Mouse (Mus musculus): ENCODE measurements around the gene Lrp1. TPM values are rescaled to one million over a fixed set of nuclear protein-coding genes. Genes with fewer than 3 reads are reported as not detected.

Gene Lrp1
- total and polyA plus RNA-seq, 3 experiments: 74.0 to 83.7 (median 79.5) TPM

- H3K79me2 ChIP-seq (replicated peaks; ENCODE audit: control insufficient read depth, insufficient read depth, low read length): no peaks in the 10 kb centered on the region
- intact Hi-C loops (cut with DNase I): no loop called here
- no peaks in the 10 kb centered on the region for H3K36me3 ChIP-seq (ENCODE audit: control insufficient read depth, insufficient read depth, low read length)
- peak overlapping the region; percentile 20; the same call in 1 of the 2 replicates for H3K27ac ChIP-seq
- no peak for TF ChIP-seq EP300 (IDR thresholded peaks at IDR 0.05; ENCODE audit: insufficient read depth, low read depth, low read length)
- TF ChIP-seq CTCF (IDR thresholded peaks at IDR 0.05): no peak
- TF ChIP-seq POLR2A (IDR thresholded peaks at IDR 0.05; ENCODE audit: insufficient read depth, low read depth, low read length): no peak
- H3K4me3 ChIP-seq: no peak overlapping the region
- no peaks in the 10 kb centered on the region for H3K27me3 ChIP-seq (ENCODE audit: control insufficient read depth, insufficient read depth, low read length)
- DNase-seq: no peak
- WGBS: 73% methylated on average over 30 of the region's 30 CpGs
- peaks cover 22% of the 10 kb centered on the region for H3K4me1 ChIP-seq (ENCODE audit: control insufficient read depth, insufficient read depth, low read length)
- H3K9ac ChIP-seq (ENCODE audit: low read depth, low read length): no peak overlapping the region
Observed at GRCm38 (mm10) chr10:127594930-127595715, 25.8 kb downstream of the Lrp1 start.

GRCm38 (mm10) chr10:127594405-127594804 lies 26.5 kb downstream of the Lrp1 start:
- H3K27ac ChIP-seq: peak overlapping the region; percentile 20; the same call in 1 of the 2 replicates
- H3K4me1 ChIP-seq (ENCODE audit: control insufficient read depth, insufficient read depth, low read length): peaks cover 18% of the 10 kb centered on the region
- H3K36me3 ChIP-seq (ENCODE audit: control insufficient read depth, insufficient read depth, low read length): no peaks in the 10 kb centered on the region
- peak in 1 of 2 experiments; percentile 66 for DNase-seq
- H3K27me3 ChIP-seq (ENCODE audit: control insufficient read depth, insufficient read depth, low read length): no peaks in the 10 kb centered on the region
- WGBS: 52% methylated on average over 8 of the region's 8 CpGs
- TF ChIP-seq CTCF (IDR thresholded peaks at IDR 0.05) (no peak), POLR2A (IDR thresholded peaks at IDR 0.05; ENCODE audit: insufficient read depth, low read depth, low read length) (no peak), EP300 (IDR thresholded peaks at IDR 0.05; ENCODE audit: insufficient read depth, low read depth, low read length) (no peak)
- H3K4me3 ChIP-seq: no peak overlapping the region
- H3K9ac ChIP-seq (ENCODE audit: low read depth, low read length): no peak overlapping the region
- no peaks in the 10 kb centered on the region for H3K79me2 ChIP-seq (replicated peaks; ENCODE audit: control insufficient read depth, insufficient read depth, low read length)
- intact Hi-C loops (cut with DNase I): no loop called here

GRCm38 (mm10) chr10:127592850-127593249 lies 28.1 kb downstream of the Lrp1 start:
- no peak overlapping the region for H3K9ac ChIP-seq (ENCODE audit: low read depth, low read length)
- no peaks in the 10 kb centered on the region for H3K79me2 ChIP-seq (replicated peaks; ENCODE audit: control insufficient read depth, insufficient read depth, low read length)
- TF ChIP-seq CTCF (IDR thresholded peaks at IDR 0.05) (no peak), EP300 (IDR thresholded peaks at IDR 0.05; ENCODE audit: insufficient read depth, low read depth, low read length) (no peak), POLR2A (IDR thresholded peaks at IDR 0.05; ENCODE audit: insufficient read depth, low read depth, low read length) (no peak)
- no peaks in the 10 kb centered on the region for H3K27me3 ChIP-seq (ENCODE audit: control insufficient read depth, insufficient read depth, low read length)
- H3K27ac ChIP-seq: no peak overlapping the region
- H3K4me1 ChIP-seq (ENCODE audit: control insufficient read depth, insufficient read depth, low read length): peaks cover 10% of the 10 kb centered on the region
- no peaks in the 10 kb centered on the region for H3K36me3 ChIP-seq (ENCODE audit: control insufficient read depth, insufficient read depth, low read length)
- intact Hi-C loops (cut with DNase I): no loop called here
- 71% methylated on average over 13 of the region's 13 CpGs for WGBS
- no peak overlapping the region for H3K4me3 ChIP-seq
- no peak for DNase-seq

- peaks cover 10% of the 10 kb centered on the region for H3K4me1 ChIP-seq (ENCODE audit: control insufficient read depth, insufficient read depth, low read length)
- H3K79me2 ChIP-seq (replicated peaks; ENCODE audit: control insufficient read depth, insufficient read depth, low read length): no peaks in the 10 kb centered on the region
- H3K36me3 ChIP-seq (ENCODE audit: control insufficient read depth, insufficient read depth, low read length): no peaks in the 10 kb centered on the region
- no peaks in the 10 kb centered on the region for H3K27me3 ChIP-seq (ENCODE audit: control insufficient read depth, insufficient read depth, low read length)
- no peak for TF ChIP-seq POLR2A (IDR thresholded peaks at IDR 0.05; ENCODE audit: insufficient read depth, low read depth, low read length)
- 70% methylated on average over 7 of the region's 7 CpGs for WGBS
- H3K4me3 ChIP-seq: no peak overlapping the region
- no peak for DNase-seq
- H3K27ac ChIP-seq: no peak overlapping the region
- intact Hi-C loops (cut with DNase I): no loop called here
- H3K9ac ChIP-seq (ENCODE audit: low read depth, low read length): no peak overlapping the region
Observed at GRCm38 (mm10) chr10:127592423-127592822, 28.5 kb downstream of the Lrp1 start.

- Histone ChIP-seq H3K79me2 (replicated peaks; ENCODE audit: control insufficient read depth, insufficient read depth, low read length) (no peaks in the 10 kb centered on the region), H3K9ac (ENCODE audit: low read depth, low read length) (no peak overlapping the region), H3K4me1 (ENCODE audit: control insufficient read depth, insufficient read depth, low read length) (peaks cover 9% of the 10 kb centered on the region), H3K4me3 (no peak overlapping the region), H3K27ac (peak overlapping the region; percentile 9), H3K36me3 (ENCODE audit: control insufficient read depth, insufficient read depth, low read length) (no peaks in the 10 kb centered on the region), H3K27me3 (ENCODE audit: control insufficient read depth, insufficient read depth, low read length) (no peaks in the 10 kb centered on the region)
- TF ChIP-seq POLR2A (IDR thresholded peaks at IDR 0.05; ENCODE audit: insufficient read depth, low read depth, low read length) (no peak), CTCF (IDR thresholded peaks at IDR 0.05) (no peak), EP300 (IDR thresholded peaks at IDR 0.05; ENCODE audit: insufficient read depth, low read depth, low read length) (no peak)
- intact Hi-C loops (cut with DNase I): no loop called here
- no peak for DNase-seq
- WGBS: 57% methylated on average over 7 of the region's 7 CpGs
Observed at GRCm38 (mm10) chr10:127591514-127591913, 29.4 kb downstream of the Lrp1 start.

- Histone ChIP-seq H3K27me3 (ENCODE audit: control insufficient read depth, insufficient read depth, low read length) (no peaks in the 10 kb centered on the region), H3K79me2 (replicated peaks; ENCODE audit: control insufficient read depth, insufficient read depth, low read length) (no peaks in the 10 kb centered on the region), H3K36me3 (ENCODE audit: control insufficient read depth, insufficient read depth, low read length) (no peaks in the 10 kb centered on the region), H3K4me1 (ENCODE audit: control insufficient read depth, insufficient read depth, low read length) (peaks cover 8% of the 10 kb centered on the region), H3K9ac (ENCODE audit: low read depth, low read length) (no peak overlapping the region), H3K4me3 (no peak overlapping the region), H3K27ac (peak overlapping the region; percentile 9)
- TF ChIP-seq POLR2A (IDR thresholded peaks at IDR 0.05; ENCODE audit: insufficient read depth, low read depth, low read length): no peak
- TF ChIP-seq CTCF (IDR thresholded peaks at IDR 0.05): no peak
- no peak for TF ChIP-seq EP300 (IDR thresholded peaks at IDR 0.05; ENCODE audit: insufficient read depth, low read depth, low read length)
- DNase-seq: no peak
- intact Hi-C loops (cut with DNase I): no loop called here
- WGBS: 81% methylated on average over 7 of the region's 7 CpGs
Observed at GRCm38 (mm10) chr10:127590831-127591451, 30.0 kb downstream of the Lrp1 start.

All from heart, adult 2 months (tissue).